In genomic region chr17:81605219-81605660, GRCm38 (mm10) we compare ENCODE assay signal across 14 mouse cellular contexts.
DNase-seq lines count a peak whose midpoint lies in the region; ATAC-seq and TF ChIP-seq lines count a peak whose summit lies in the region.
"Had no signal": no experiment of that assay in that cellular context is flagged by ENCODE, and none has a peak within 500 bp of the region (broad histone marks: within the 10 kb centered on the region; RNA-seq: fewer than 3 reads in every experiment).

No protein-coding gene starts in this region.

- no peak overlapping the region for H3K4me2 ChIP-seq in heart, embryonic 15.5 days
- H3K4me2 ChIP-seq in lung, embryonic 15.5 days: no peak overlapping the region
- no peak overlapping the region for H3K4me2 ChIP-seq in hindbrain, postnatal 0 days (ENCODE audit: low read depth, low read length)
- no peak overlapping the region for H3K4me2 ChIP-seq in stomach, postnatal 0 days (replicated peaks; ENCODE audit: low read depth)
- H3K4me2 ChIP-seq: liver, embryonic 11.5 days had no signal

- peaks cover 34% of the 10 kb centered on the region for H3K4me1 ChIP-seq in heart, embryonic 15.5 days (replicated peaks)
- H3K4me1 ChIP-seq in lung, embryonic 15.5 days: peaks cover 19% of the 10 kb centered on the region
- H3K4me1 ChIP-seq in lung, adult 2 months (ENCODE audit: control insufficient read depth, insufficient read depth, low read length): peaks cover 10% of the 10 kb centered on the region
- H3K4me1 ChIP-seq in hindbrain, postnatal 0 days (ENCODE audit: insufficient read depth, low read length): 0 out of 2 replicates have a peak, but pooled peaks cover 2% of the 10 kb centered on the region
- no peaks in the 10 kb centered on the region for H3K4me1 ChIP-seq in stomach, postnatal 0 days (replicated peaks; ENCODE audit: control insufficient read depth, insufficient read depth)

- TF ChIP-seq EP300 in stomach, postnatal 0 days (optimal IDR thresholded peaks at IDR 0.05): no peak

- no peaks in the 10 kb centered on the region for H3K27me3 ChIP-seq in heart, embryonic 15.5 days
- H3K27me3 ChIP-seq in lung, embryonic 15.5 days: no peaks in the 10 kb centered on the region
- H3K27me3 ChIP-seq in hindbrain, postnatal 0 days (ENCODE audit: insufficient read depth, low read length): no peaks in the 10 kb centered on the region
- no peaks in the 10 kb centered on the region for H3K27me3 ChIP-seq in stomach, postnatal 0 days (ENCODE audit: control insufficient read depth, insufficient read depth, low read length)
- H3K27me3 ChIP-seq: Patski had no signal

- ATAC-seq in heart, embryonic 15.5 days (replicated peaks; ENCODE audit: insufficient number of reproducible peaks, insufficient read depth, low FRiP score, low read depth): no peak
- peak; percentile 85 for ATAC-seq in lung, embryonic 15.5 days (ENCODE audit: borderline replicate concordance, extremely low read depth, low FRiP score, low TSS enrichment)
- no peak for ATAC-seq in hindbrain, postnatal 0 days
- peak; percentile 88 for ATAC-seq in stomach, postnatal 0 days (ENCODE audit: low FRiP score, low TSS enrichment)
- no peak for ATAC-seq in activated CD4-positive, CD25-positive, alpha-beta regulatory T cell, adult 4 months
- ATAC-seq: forebrain, embryonic 16.5 days; Patski had no signal

- no peaks in the 10 kb centered on the region for H3K9me3 ChIP-seq in heart, embryonic 15.5 days (replicated peaks)
- H3K9me3 ChIP-seq in lung, embryonic 15.5 days: no peaks in the 10 kb centered on the region
- no peaks in the 10 kb centered on the region for H3K9me3 ChIP-seq in hindbrain, postnatal 0 days (ENCODE audit: low read length)
- H3K9me3 ChIP-seq in stomach, postnatal 0 days (ENCODE audit: control insufficient read depth, low read length): no peaks in the 10 kb centered on the region

- DNase-seq in heart, adult 8-10 months (ENCODE audit: low spot score): no peak
- DNase-seq in lung, adult 2 months: no peak
- peak; percentile 31 for DNase-seq in hindbrain, postnatal 0 days (ENCODE audit: low spot score)
- DNase-seq in stomach, postnatal 0 days (ENCODE audit: low spot score): peak; percentile 15
- DNase-seq in frontal cortex, postnatal 25 days (ENCODE audit: low spot score in 2 of 2): no peak
- DNase-seq: adrenal gland, postnatal 10 days; kidney, adult 9 months had no signal

- no peak overlapping the region for H3K4me3 ChIP-seq in heart, embryonic 15.5 days
- no peak overlapping the region for H3K4me3 ChIP-seq in lung, embryonic 15.5 days
- no peak overlapping the region for H3K4me3 ChIP-seq in lung, adult 2 months (replicated peaks; ENCODE audit: extremely low read depth, low read depth, low read length)
- no peak overlapping the region for H3K4me3 ChIP-seq in hindbrain, postnatal 0 days (ENCODE audit: low read length)
- no peak overlapping the region for H3K4me3 ChIP-seq in stomach, postnatal 0 days (ENCODE audit: low read depth, low read length)
- H3K4me3 ChIP-seq: left cerebral cortex, adult 2 months had no signal

- no peak for TF ChIP-seq CTCF in lung, adult 2 months (IDR thresholded peaks at IDR 0.05; ENCODE audit: insufficient read depth, low read length)
- no peak for TF ChIP-seq CTCF in hindbrain, postnatal 0 days (IDR thresholded peaks at IDR 0.05; ENCODE audit: low read depth)
- no peak for TF ChIP-seq CTCF in stomach, postnatal 0 days (IDR thresholded peaks at IDR 0.05; ENCODE audit: low read depth)

- H3K9ac ChIP-seq in heart, embryonic 15.5 days: no peak overlapping the region
- no peak overlapping the region for H3K9ac ChIP-seq in lung, embryonic 15.5 days
- no peak overlapping the region for H3K9ac ChIP-seq in hindbrain, postnatal 0 days (replicated peaks; ENCODE audit: low read length)
- H3K9ac ChIP-seq in stomach, postnatal 0 days (ENCODE audit: low read length): no peak overlapping the region

- H3K27ac ChIP-seq in heart, embryonic 15.5 days: peak overlapping the region; percentile 53
- H3K27ac ChIP-seq in lung, embryonic 15.5 days: peak overlapping the region; percentile 88
- no peak overlapping the region for H3K27ac ChIP-seq in hindbrain, postnatal 0 days
- peak overlapping the region; percentile 53 for H3K27ac ChIP-seq in stomach, postnatal 0 days (replicated peaks)
- H3K27ac ChIP-seq: left cerebral cortex, adult 2 months had no signal

- no peak for TF ChIP-seq POLR2A in lung, adult 2 months (IDR thresholded peaks at IDR 0.05; ENCODE audit: borderline replicate concordance, extremely low read depth, low read depth, low read length)

- no peaks in the 10 kb centered on the region for H3K36me3 ChIP-seq in heart, embryonic 15.5 days
- no peaks in the 10 kb centered on the region for H3K36me3 ChIP-seq in lung, embryonic 15.5 days
- H3K36me3 ChIP-seq in hindbrain, postnatal 0 days (ENCODE audit: insufficient read depth, low read length): no peaks in the 10 kb centered on the region
- H3K36me3 ChIP-seq in stomach, postnatal 0 days (ENCODE audit: control insufficient read depth, insufficient read depth, low read length): no peaks in the 10 kb centered on the region

- 41% methylated on average over 4 of the region's 4 CpGs for WGBS in heart, embryonic 15.5 days
- 26% methylated on average over 4 of the region's 4 CpGs for WGBS in lung, embryonic 15.5 days
- 37% methylated on average over 4 of the region's 4 CpGs for WGBS in lung, adult 2 months
- WGBS in hindbrain, postnatal 0 days: 58% methylated on average over 4 of the region's 4 CpGs
- WGBS in stomach, postnatal 0 days: 37% methylated on average over 4 of the region's 4 CpGs

Comparison
In these comparisons a context has a peak if more than half of its experiments do, and no peak if none do; other contexts are left out.
1. ATAC-seq: peak in lung, embryonic 15.5 days (single experiment) and stomach, postnatal 0 days (single experiment); none in heart, embryonic 15.5 days (single experiment), hindbrain, postnatal 0 days (single experiment) and activated CD4-positive, CD25-positive, alpha-beta regulatory T cell, adult 4 months (single experiment).
2. DNase-seq: peak in hindbrain, postnatal 0 days (single experiment) and stomach, postnatal 0 days (single experiment); none in heart, adult 8-10 months (single experiment), lung, adult 2 months (single experiment) and frontal cortex, postnatal 25 days (0 of 2).